ENCODE assay signal across 15 mouse cellular contexts in genomic region chr6:55332773-55333109, GRCm38 (mm10). TPM values are rescaled to one million over a fixed set of nuclear protein-coding genes. Genes with fewer than 3 reads are reported as not detected.
DNase-seq lines count a peak whose midpoint lies in the region; ATAC-seq lines count a peak whose summit lies in the region.
"Had no signal": no experiment of that assay in that cellular context is flagged by ENCODE, and none has a peak within 500 bp of the region (broad histone marks: within the 10 kb centered on the region; RNA-seq: fewer than 3 reads in every experiment).

No protein-coding gene starts in this region.

- H3K4me1 ChIP-seq in heart, embryonic 13.5 days, result peaks cover 63% of the 10 kb centered on the region
- peaks cover 6% of the 10 kb centered on the region; the same call in 1 of the 2 replicates for H3K4me1 ChIP-seq in midbrain, embryonic 14.5 days (ENCODE audit: control insufficient read depth, insufficient read depth, low read length)
- no peaks in the 10 kb centered on the region for H3K4me1 ChIP-seq in midbrain, embryonic 11.5 days (ENCODE audit: control insufficient read depth, insufficient read depth, low read length)
- peaks cover 18% of the 10 kb centered on the region for H3K4me1 ChIP-seq in forebrain, embryonic 14.5 days (ENCODE audit: control insufficient read depth, insufficient read depth, low read length)
- peaks cover 27% of the 10 kb centered on the region for H3K4me1 ChIP-seq in neural tube, embryonic 15.5 days

- H3K27me3 ChIP-seq in heart, embryonic 13.5 days (replicated peaks), result peaks cover 39% of the 10 kb centered on the region; the same call in 1 of the 2 replicates
- H3K27me3 ChIP-seq in midbrain, embryonic 14.5 days (ENCODE audit: control insufficient read depth, insufficient read depth, low read length), result no peaks in the 10 kb centered on the region
- no peaks in the 10 kb centered on the region for H3K27me3 ChIP-seq in midbrain, embryonic 11.5 days (ENCODE audit: control insufficient read depth, insufficient read depth, low read length)
- H3K27me3 ChIP-seq in forebrain, embryonic 14.5 days (replicated peaks; ENCODE audit: control insufficient read depth, insufficient read depth, low read length), result no peaks in the 10 kb centered on the region
- no peaks in the 10 kb centered on the region for H3K27me3 ChIP-seq in neural tube, embryonic 15.5 days (replicated peaks)
- H3K27me3 ChIP-seq: midbrain, embryonic 12.5 days had no signal

- 0 out of 2 replicates have a peak overlapping the region, but pooled peaks have one; percentile 9 for H3K9ac ChIP-seq in heart, embryonic 13.5 days
- no peak overlapping the region for H3K9ac ChIP-seq in midbrain, embryonic 14.5 days (replicated peaks; ENCODE audit: low read length)
- no peak overlapping the region for H3K9ac ChIP-seq in midbrain, embryonic 11.5 days (ENCODE audit: low read length)
- H3K9ac ChIP-seq in forebrain, embryonic 14.5 days (ENCODE audit: low read length), result no peak overlapping the region
- no peak overlapping the region for H3K9ac ChIP-seq in neural tube, embryonic 15.5 days (replicated peaks)
- H3K9ac ChIP-seq: midbrain, embryonic 12.5 days had no signal

- no peak for ATAC-seq in heart, embryonic 13.5 days (ENCODE audit: extremely low read depth, insufficient number of reproducible peaks, low FRiP score, low TSS enrichment)
- no peak for ATAC-seq in midbrain, embryonic 14.5 days (ENCODE audit: low FRiP score, low TSS enrichment)
- ATAC-seq in midbrain, embryonic 11.5 days (ENCODE audit: low FRiP score), result no peak
- ATAC-seq in forebrain, embryonic 14.5 days, result peak; percentile 81
- peak; percentile 31; the same call in 1 of the 2 replicates for ATAC-seq in neural tube, embryonic 15.5 days (ENCODE audit: low FRiP score)
- ATAC-seq: activated CD4-positive, CD25-positive, alpha-beta regulatory T cell, adult 4 months had no signal

- 62% methylated on average over 6 of the region's 6 CpGs for WGBS in heart, embryonic 13.5 days
- 74% methylated on average over 6 of the region's 6 CpGs for WGBS in midbrain, embryonic 14.5 days
- 90% methylated on average over 6 of the region's 6 CpGs for WGBS in midbrain, embryonic 11.5 days
- 26% methylated on average over 6 of the region's 6 CpGs for WGBS in forebrain, embryonic 14.5 days
- 52% methylated on average over 6 of the region's 6 CpGs for WGBS in neural tube, embryonic 15.5 days

- H3K36me3 ChIP-seq in heart, embryonic 13.5 days, result no peaks in the 10 kb centered on the region
- no peaks in the 10 kb centered on the region for H3K36me3 ChIP-seq in midbrain, embryonic 14.5 days (ENCODE audit: control insufficient read depth, insufficient read depth, low read length)
- no peaks in the 10 kb centered on the region for H3K36me3 ChIP-seq in midbrain, embryonic 11.5 days (ENCODE audit: control insufficient read depth, insufficient read depth, low read length)
- H3K36me3 ChIP-seq in forebrain, embryonic 14.5 days (ENCODE audit: control insufficient read depth, insufficient read depth, low read length), result no peaks in the 10 kb centered on the region
- H3K36me3 ChIP-seq in neural tube, embryonic 15.5 days, result no peaks in the 10 kb centered on the region
- H3K36me3 ChIP-seq: midbrain, embryonic 12.5 days had no signal

- no peaks in the 10 kb centered on the region for H3K9me3 ChIP-seq in heart, embryonic 13.5 days
- H3K9me3 ChIP-seq in midbrain, embryonic 14.5 days (ENCODE audit: control insufficient read depth, low read length), result no peaks in the 10 kb centered on the region
- no peaks in the 10 kb centered on the region for H3K9me3 ChIP-seq in midbrain, embryonic 11.5 days (ENCODE audit: control insufficient read depth, low read length)
- H3K9me3 ChIP-seq in forebrain, embryonic 14.5 days (replicated peaks; ENCODE audit: control insufficient read depth, low read length), result no peaks in the 10 kb centered on the region
- H3K9me3 ChIP-seq in neural tube, embryonic 15.5 days (replicated peaks), result no peaks in the 10 kb centered on the region
- H3K9me3 ChIP-seq: midbrain, embryonic 12.5 days had no signal

- no peak overlapping the region for H3K4me2 ChIP-seq in heart, embryonic 13.5 days
- no peak overlapping the region for H3K4me2 ChIP-seq in midbrain, embryonic 14.5 days (ENCODE audit: low read length)
- H3K4me2 ChIP-seq in midbrain, embryonic 11.5 days, result no peak overlapping the region
- no peak overlapping the region for H3K4me2 ChIP-seq in forebrain, embryonic 14.5 days (ENCODE audit: low read length)
- no peak overlapping the region for H3K4me2 ChIP-seq in neural tube, embryonic 15.5 days
- H3K4me2 ChIP-seq: midbrain, embryonic 12.5 days had no signal

- no peak for DNase-seq in heart, postnatal 4 days
- DNase-seq in midbrain, embryonic 14.5 days, result peak; percentile 47
- no peak for DNase-seq in midbrain, embryonic 11.5 days (ENCODE audit: low spot score, missing footprints)
- DNase-seq in forebrain, embryonic 14.5 days (ENCODE audit: low spot score), result peak; percentile 84
- DNase-seq in thymus, postnatal 25 days, result no peak
- no peak for DNase-seq in embryo, embryonic 10.5 days (ENCODE audit: low spot score)
- DNase-seq: kidney, adult 18-20 months; kidney, postnatal 4 days had no signal

- no peak overlapping the region for H3K4me3 ChIP-seq in heart, embryonic 13.5 days
- H3K4me3 ChIP-seq in midbrain, embryonic 14.5 days (replicated peaks; ENCODE audit: low read depth, low read length), result no peak overlapping the region
- H3K4me3 ChIP-seq in midbrain, embryonic 11.5 days (ENCODE audit: low read depth, low read length), result no peak overlapping the region
- H3K4me3 ChIP-seq in forebrain, embryonic 14.5 days (ENCODE audit: low read depth, low read length), result no peak overlapping the region
- H3K4me3 ChIP-seq in neural tube, embryonic 15.5 days (replicated peaks), result no peak overlapping the region
- H3K4me3 ChIP-seq: left cerebral cortex, adult 2 months; midbrain, embryonic 12.5 days had no signal

- H3K27ac ChIP-seq in heart, embryonic 13.5 days (replicated peaks), result peak overlapping the region; percentile 64
- no peak overlapping the region for H3K27ac ChIP-seq in midbrain, embryonic 14.5 days (replicated peaks; ENCODE audit: low read depth, low read length)
- H3K27ac ChIP-seq in midbrain, embryonic 11.5 days (ENCODE audit: low read depth, low read length), result no peak overlapping the region
- peak overlapping the region; percentile 35; the same call in 1 of the 2 replicates for H3K27ac ChIP-seq in forebrain, embryonic 14.5 days (ENCODE audit: low read depth, low read length)
- peak overlapping the region; percentile 25; the same call in 1 of the 2 replicates for H3K27ac ChIP-seq in neural tube, embryonic 15.5 days (replicated peaks)
- H3K27ac ChIP-seq: left cerebral cortex, adult 2 months; midbrain, embryonic 12.5 days had no signal

RNA-seq across cellular contexts. Expression of gene Aqp1, which starts 3.5 kb away (rescaled TPM):
- polyA plus RNA-seq in heart, embryonic 13.5 days (2015; fragmentation: Nextera tagmentation; extraction: Ambion mirVana), result 26.9 and 27.4 TPM in 2 replicates
- 10 to 100 TPM; 87.4 to 98.8 TPM for total RNA-seq in heart, postnatal 4 days (2021)
- polyA plus RNA-seq in midbrain, embryonic 14.5 days (2014; fragmentation: Nextera tagmentation; extraction: Ambion mirVana), result 0.22 and 1.3 TPM in 2 replicates
- 0.38 and 0.48 TPM in 2 replicates for polyA plus RNA-seq in midbrain, embryonic 11.5 days (2014; fragmentation: Nextera tagmentation; extraction: Ambion mirVana)
- 2.8 and 2.9 TPM in 2 replicates for polyA plus RNA-seq in forebrain, embryonic 14.5 days (2014; fragmentation: Nextera tagmentation; extraction: Ambion mirVana)
- 7.4 and 11.5 TPM in 2 replicates for polyA plus RNA-seq in neural tube, embryonic 15.5 days (2015; fragmentation: Nextera tagmentation; extraction: Ambion mirVana)

RNA-seq across cellular contexts. Expression of gene Ghrhr, which starts 43.4 kb away (rescaled TPM):
- not detected in 2 replicates for polyA plus RNA-seq in heart, embryonic 13.5 days (2015; fragmentation: Nextera tagmentation; extraction: Ambion mirVana)
- total RNA-seq in heart, postnatal 4 days (2021), result not detected
- polyA plus RNA-seq in midbrain, embryonic 14.5 days (2014; fragmentation: Nextera tagmentation; extraction: Ambion mirVana), result not detected in 2 replicates
- not detected in 2 replicates for polyA plus RNA-seq in midbrain, embryonic 11.5 days (2014; fragmentation: Nextera tagmentation; extraction: Ambion mirVana)
- not detected in 2 replicates for polyA plus RNA-seq in forebrain, embryonic 14.5 days (2014; fragmentation: Nextera tagmentation; extraction: Ambion mirVana)
- not detected in 2 replicates for polyA plus RNA-seq in neural tube, embryonic 15.5 days (2015; fragmentation: Nextera tagmentation; extraction: Ambion mirVana)
- total RNA-seq: common myeloid progenitor, adult 5-6 weeks; left cerebral cortex, adult 2 months had no signal
- polyA plus RNA-seq: activated CD4-positive, CD25-positive, alpha-beta regulatory T cell, adult 4 months; liver, embryonic 16.5 days; midbrain, embryonic 12.5 days had no signal

Comparison
In these comparisons a context has a peak if more than half of its experiments do, and no peak if none do; other contexts are left out.
1. DNase-seq: peak in midbrain, embryonic 14.5 days (single experiment) and forebrain, embryonic 14.5 days (single experiment); none in heart, postnatal 4 days (single experiment), midbrain, embryonic 11.5 days (single experiment), thymus, postnatal 25 days (single experiment) and embryo, embryonic 10.5 days (single experiment).
2. ATAC-seq: peak in forebrain, embryonic 14.5 days (single experiment) and neural tube, embryonic 15.5 days (single experiment); none in heart, embryonic 13.5 days (single experiment), midbrain, embryonic 14.5 days (single experiment) and midbrain, embryonic 11.5 days (single experiment).
3. H3K27ac ChIP-seq: peak in heart, embryonic 13.5 days (single experiment), forebrain, embryonic 14.5 days (single experiment) and neural tube, embryonic 15.5 days (single experiment); none in midbrain, embryonic 14.5 days (single experiment) and midbrain, embryonic 11.5 days (single experiment).